Mouse (Mus musculus): Measurements from ENCODE around the gene Mastl. TPM values are rescaled to one million over a fixed set of nuclear protein-coding genes. Genes with fewer than 3 reads are reported as not detected.

Gene Mastl
- 0.72 TPM for polyA plus RNA-seq (2014; fragmentation: Illumina TruSeq; extraction: RNeasy Lipid Tissue Mini Kit (QIAGEN cat#74804); ENCODE audit: low read depth, low replicate concordance)

DNA sequence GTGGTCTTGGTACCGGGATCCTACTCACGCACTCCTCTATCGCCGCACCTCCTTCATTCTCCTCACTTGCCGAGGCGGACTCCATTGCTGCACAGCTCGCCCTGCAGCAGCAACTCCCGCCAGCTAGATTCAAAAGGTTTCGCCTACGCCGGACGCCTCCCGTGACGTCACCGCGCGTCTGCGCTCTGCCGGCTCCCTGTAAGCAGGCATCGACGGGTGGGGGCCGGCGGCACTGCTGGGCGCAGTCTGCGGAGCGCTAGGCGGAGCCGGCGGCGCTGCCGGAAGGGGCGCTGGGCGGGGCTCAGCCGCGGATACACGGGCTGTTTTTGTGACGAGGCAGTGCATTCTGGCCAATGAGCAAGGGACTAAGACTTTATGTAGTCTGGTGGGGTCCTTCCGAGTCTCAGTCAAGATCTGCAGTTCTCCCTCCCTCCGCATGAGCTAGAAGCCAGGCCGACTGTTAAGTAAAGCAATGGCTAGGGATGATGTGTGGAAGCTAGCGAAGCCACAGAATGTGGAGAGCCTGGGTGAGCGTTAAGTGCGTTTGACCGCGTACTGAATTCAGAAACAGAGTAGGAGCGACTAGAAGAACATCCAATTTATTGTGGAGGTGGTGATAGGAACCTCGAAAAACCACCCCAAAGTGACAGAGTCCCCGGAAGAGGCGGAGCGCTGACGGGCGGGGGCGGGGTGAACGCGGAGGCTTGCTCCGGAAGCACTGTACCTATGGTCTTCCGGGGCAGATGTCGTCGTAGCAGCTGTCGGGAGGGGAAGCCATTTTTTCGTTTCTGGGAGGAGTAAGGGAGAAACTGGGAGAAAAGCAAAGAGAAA lies at the start of gene Mastl, which contains the start of gene Yme1l1:
Gene Mastl, minus strand, starts transcription at position 248 of the 831 bp plus-strand sequence.
Gene Yme1l1, plus strand, starts transcription at position 593 of the 831 bp plus-strand sequence.

DNA sequence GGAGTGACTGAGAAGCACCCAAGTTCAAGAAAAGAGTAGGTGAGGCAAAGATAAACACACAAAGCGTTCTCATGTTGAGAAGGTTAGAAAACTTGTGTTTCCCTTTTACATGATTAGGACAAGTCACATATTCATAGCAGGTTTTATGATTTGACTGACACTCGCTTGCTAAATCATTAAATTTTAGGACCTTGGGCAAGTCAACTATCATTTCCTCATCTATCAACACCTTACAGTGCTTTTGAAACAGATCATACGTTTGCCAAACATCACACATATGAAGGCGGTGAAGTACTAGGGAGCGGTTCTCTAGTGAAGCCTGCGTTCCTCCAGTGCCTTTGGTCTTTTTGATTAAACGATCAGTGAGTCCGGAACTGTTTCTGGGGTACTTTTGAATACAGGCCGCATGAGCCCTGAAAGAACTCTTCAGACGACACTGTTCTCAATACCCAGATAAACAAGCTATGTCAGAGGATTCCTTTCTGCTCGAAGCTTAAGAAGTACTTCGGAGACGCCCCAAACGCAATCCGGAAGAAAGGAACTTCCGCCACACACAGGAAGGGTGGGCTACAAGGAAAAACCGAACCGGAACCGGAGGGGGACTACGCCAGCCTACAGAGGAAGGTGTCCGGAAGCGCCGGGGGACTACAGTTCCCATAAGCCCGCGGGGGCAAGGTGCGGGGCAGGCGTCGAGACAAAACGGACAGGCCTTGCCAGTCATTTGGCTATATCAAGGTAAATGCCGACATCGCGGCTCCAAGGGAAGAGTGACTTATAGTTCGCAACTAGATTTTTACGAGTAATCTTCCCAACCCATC lies 88.1 kb downstream of the Mastl start, which contains the start of gene Acbd5:
Gene Acbd5, plus strand, starts transcription at position 616 of the 818 bp plus-strand sequence.

Other genes with a start within 250 kb of the Mastl start
- gene Abi1, start 115.8 kb downstream of the Mastl start, polyA plus RNA-seq (2014; fragmentation: Illumina TruSeq; extraction: RNeasy Lipid Tissue Mini Kit (QIAGEN cat#74804); ENCODE audit: low read depth, low replicate concordance), result 54.9 TPM
- 39.4 TPM for gene Acbd5, start 87.9 kb downstream of the Mastl start, polyA plus RNA-seq (2014; fragmentation: Illumina TruSeq; extraction: RNeasy Lipid Tissue Mini Kit (QIAGEN cat#74804); ENCODE audit: low read depth, low replicate concordance)
- 44.4 TPM for gene Yme1l1, start 345 bp upstream of the Mastl start, polyA plus RNA-seq (2014; fragmentation: Illumina TruSeq; extraction: RNeasy Lipid Tissue Mini Kit (QIAGEN cat#74804); ENCODE audit: low read depth, low replicate concordance)
- 0.66 TPM for gene 4931423N10Rik, start 51.5 kb upstream of the Mastl start, polyA plus RNA-seq (2014; fragmentation: Illumina TruSeq; extraction: RNeasy Lipid Tissue Mini Kit (QIAGEN cat#74804); ENCODE audit: low read depth, low replicate concordance)
- gene Nxph2, start 165.2 kb upstream of the Mastl start, polyA plus RNA-seq (2014; fragmentation: Illumina TruSeq; extraction: RNeasy Lipid Tissue Mini Kit (QIAGEN cat#74804); ENCODE audit: low read depth, low replicate concordance), result not detected

Data from adipose tissue, adult 10 weeks (tissue).